Mouse (Mus musculus) thymus, adult 2 months (tissue): ENCODE measurements around the gene Crip1. TPM values are rescaled to one million over a fixed set of nuclear protein-coding genes. Genes with fewer than 3 reads are reported as not detected.
A peak's percentile ranks its signal among the peaks of the same experiment; 100 is the strongest.

Experiments
- DNase-seq: peaks from one replicate; pipeline ENCODE4 v3.0.0; 2021
- H3K27ac ChIP-seq: fragments of 200-500 bp; 2 replicates; pipeline ENCODE4 v1.5.1; 2012; ENCODE audit warnings: low read length, control low read depth; ENCODE audit not compliant: control insufficient read depth, insufficient read depth
- H3K27me3 ChIP-seq: fragments of 200-500 bp; 2 replicates; pipeline ENCODE4 v1.6.1; 2012; ENCODE audit warnings: mild to moderate bottlenecking, low read length, moderate library complexity, mixed read lengths; ENCODE audit not compliant: control insufficient read depth, insufficient read depth
- H3K36me3 ChIP-seq: fragments of 200-500 bp; 2 replicates; pipeline ENCODE4 v1.6.1; 2012; ENCODE audit warnings: mild to moderate bottlenecking, low read length, moderate library complexity; ENCODE audit not compliant: control insufficient read depth, insufficient read depth
- H3K4me1 ChIP-seq: fragments of 200-500 bp; replicated peaks from 2 replicates; pipeline ENCODE4 v1.6.1; 2012; ENCODE audit warnings: low read length; ENCODE audit not compliant: control insufficient read depth, insufficient read depth
- H3K4me3 ChIP-seq: fragments of 200-500 bp; 2 replicates; pipeline ENCODE4 v1.5.1; 2012; ENCODE audit warnings: mild to moderate bottlenecking, low read length, control low read depth, moderate library complexity; ENCODE audit not compliant: control insufficient read depth, insufficient read depth
- CTCF ChIP-seq: fragments of 200-500 bp; IDR thresholded peaks from 2 replicates; pipeline ENCODE4 v1.5.1; 2012; ENCODE audit warnings: mild to moderate bottlenecking, control low read depth, low read length, moderate library complexity, borderline replicate concordance; ENCODE audit not compliant: control insufficient read depth, poor library complexity, insufficient read depth; ENCODE audit errors: extremely low read depth
- POLR2A ChIP-seq: fragments of 200-500 bp; IDR thresholded peaks from 2 replicates; pipeline ENCODE4 v1.6.1; 2012; ENCODE audit warnings: mild to moderate bottlenecking, low read length, control low read depth, moderate library complexity; ENCODE audit not compliant: control insufficient read depth, poor library complexity, insufficient read depth; ENCODE audit errors: extremely low read depth
- WGBS: fragments of 180-500 bp; shearing (Covaris S2); methylation state at CpG from one replicate; pipeline ENCODE4 v1.1.7; 2018; 5-methylcytosine and 5-hydroxymethylcytosine counted together
- polyA plus RNA-seq: library from polyadenylated mRNA; depleted of rRNA; stranded (reverse); fragments of >200 nt; gene quantifications from 2 replicates; pipeline ENCODE4 v1.2.3, GENCODE M21; 2012

Gene Crip1
- polyA plus RNA-seq, 1 experiment = 1,218 TPM

DNA sequence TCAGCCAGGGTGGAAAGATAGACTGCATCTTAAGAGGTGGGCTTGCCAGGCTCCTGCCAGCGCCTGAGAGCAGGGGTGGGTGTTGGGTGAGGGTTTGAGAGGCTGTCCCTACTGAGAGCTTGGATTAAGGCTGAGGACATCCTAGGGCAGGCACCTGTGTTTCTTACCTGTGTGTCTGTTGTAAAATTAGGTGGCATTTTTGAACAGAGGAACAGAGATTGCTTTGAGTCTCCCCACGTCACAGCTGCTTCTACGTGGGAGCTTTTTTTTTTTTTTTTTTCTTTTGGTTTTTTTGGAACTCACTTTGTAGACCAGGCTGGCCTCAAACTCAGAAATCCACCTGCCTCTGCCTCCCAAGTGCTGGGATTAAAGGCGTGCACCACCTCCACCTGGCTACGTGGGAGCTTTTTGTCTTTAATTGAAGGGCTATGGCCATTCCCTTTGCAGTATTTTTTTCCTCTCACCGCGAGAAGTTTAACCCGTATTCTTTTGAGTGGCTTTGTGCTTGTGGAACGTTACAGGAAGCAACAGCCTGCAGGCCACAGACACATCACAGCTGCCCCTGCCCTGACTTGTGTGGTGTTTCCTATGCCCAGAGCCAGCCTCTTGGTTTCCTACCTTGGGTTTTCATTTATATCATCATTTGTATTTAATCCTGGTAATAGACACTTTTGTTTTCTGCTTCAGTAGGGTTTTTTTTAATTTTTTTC, 44.7 kb upstream of the Crip1 start:
- 10% methylated on average over 9 of the region's 9 CpGs for WGBS
- Histone ChIP-seq H3K27me3 (no peaks in the 10 kb centered on the region), H3K4me1 (peaks cover 53% of the 10 kb centered on the region), H3K36me3 (no peaks in the 10 kb centered on the region), H3K4me3 (no peak overlapping the region), H3K27ac (peak overlapping the region; percentile 78)
- no peak for DNase-seq
- no peak for TF ChIP-seq POLR2A
- TF ChIP-seq CTCF = no peak

- Histone ChIP-seq H3K27me3 (no peaks in the 10 kb centered on the region), H3K36me3 (no peaks in the 10 kb centered on the region), H3K4me1 (peaks cover 58% of the 10 kb centered on the region), H3K27ac (peak overlapping the region; percentile 78; the same call in 1 of the 2 replicates), H3K4me3 (no peak overlapping the region)
- TF ChIP-seq CTCF = 0 out of 2 replicates have a peak, but pooled peaks have one; percentile 48
- TF ChIP-seq POLR2A = no peak
- 50% methylated on average over 6 of the region's 6 CpGs for WGBS
- peak; percentile 73 for DNase-seq
Measured at GRCm38 (mm10) chr12:113102461-113102860, 43.7 kb upstream of the Crip1 start.

DNA sequence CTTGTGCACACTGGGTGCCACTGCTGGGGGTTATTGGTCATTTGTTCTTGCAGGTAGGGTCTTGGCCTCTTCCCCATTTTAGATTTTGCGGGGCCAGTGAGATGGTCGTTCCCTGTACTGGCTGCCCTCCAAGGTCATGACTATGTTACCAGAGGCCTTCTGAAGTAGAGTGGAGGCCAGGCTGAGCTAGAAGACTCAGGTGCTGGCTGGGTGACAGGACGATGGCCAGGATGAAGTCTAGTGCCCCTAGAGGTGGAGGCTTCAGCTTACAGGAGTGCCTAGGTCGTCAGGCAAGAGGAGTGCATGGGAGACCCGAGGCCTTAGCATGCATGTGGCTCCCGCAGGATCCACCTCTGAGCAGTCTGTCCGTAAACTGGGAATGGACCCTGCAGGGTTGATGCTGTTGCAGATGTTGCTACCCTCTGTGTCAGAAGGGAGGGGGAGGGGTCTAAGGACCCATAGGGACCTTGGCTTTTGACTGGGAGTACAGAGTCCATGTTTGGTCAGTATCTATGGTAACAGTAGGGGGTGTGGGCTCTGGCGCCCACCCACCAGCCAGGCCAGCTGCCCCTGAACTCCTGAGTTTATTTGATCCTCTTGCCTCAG, 42.2 kb upstream of the Crip1 start:
- peaks cover 50% of the 10 kb centered on the region for H3K4me1 ChIP-seq
- TF ChIP-seq POLR2A (no peak), CTCF (peak; percentile 50; the same call in 1 of the 2 replicates)
- no peak overlapping the region for H3K4me3 ChIP-seq
- 81% methylated on average over 8 of the region's 8 CpGs for WGBS
- no peak overlapping the region for H3K27ac ChIP-seq
- H3K27me3 ChIP-seq = no peaks in the 10 kb centered on the region
- peak; percentile 32 for DNase-seq
- no peaks in the 10 kb centered on the region for H3K36me3 ChIP-seq

GRCm38 (mm10) chr12:113106386-113106785, 39.7 kb upstream of the Crip1 start:
- H3K4me1 ChIP-seq = peaks cover 26% of the 10 kb centered on the region
- H3K27me3 ChIP-seq = no peaks in the 10 kb centered on the region
- WGBS = 94% methylated on average over 6 of the region's 6 CpGs
- no peak overlapping the region for H3K4me3 ChIP-seq
- no peak overlapping the region for H3K27ac ChIP-seq
- DNase-seq = no peak
- H3K36me3 ChIP-seq = no peaks in the 10 kb centered on the region
- TF ChIP-seq CTCF = no peak
- TF ChIP-seq POLR2A = no peak

DNA sequence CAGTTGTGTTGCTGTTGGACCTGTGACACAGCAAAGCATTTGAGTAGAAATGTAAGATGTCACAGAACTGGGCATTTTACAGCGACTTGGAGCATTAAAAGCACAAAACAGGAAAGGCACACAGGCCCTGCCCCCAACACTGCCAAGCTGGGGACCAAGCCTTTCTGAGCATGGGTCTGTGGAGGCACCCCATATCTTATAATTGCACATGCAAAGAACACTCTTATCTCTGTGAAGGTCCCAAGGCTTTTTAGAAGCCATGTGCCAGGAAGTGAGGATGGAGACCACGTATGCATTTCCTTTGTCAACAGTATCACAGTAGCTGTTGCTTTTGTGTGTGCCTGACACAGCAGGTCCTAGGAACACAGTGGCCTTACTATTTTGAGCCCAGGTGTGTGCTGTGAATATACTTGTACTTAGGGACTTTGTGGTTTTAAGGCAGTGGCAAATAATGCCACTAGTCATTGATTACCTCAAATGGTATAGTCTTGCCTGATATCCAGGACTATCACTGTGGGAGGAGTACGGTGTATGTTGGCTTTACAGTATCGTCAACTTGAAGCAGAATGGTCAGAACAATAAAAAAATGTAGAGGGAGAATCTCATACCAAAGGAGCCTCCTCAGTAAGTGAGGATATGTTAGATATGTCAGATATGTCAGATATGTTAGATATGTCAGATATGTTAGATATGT, 38.5 kb upstream of the Crip1 start:
- H3K4me1 ChIP-seq = peaks cover 17% of the 10 kb centered on the region
- H3K4me3 ChIP-seq = no peak overlapping the region
- peak overlapping the region; percentile 15; the same call in 1 of the 2 replicates for H3K27ac ChIP-seq
- H3K27me3 ChIP-seq = no peaks in the 10 kb centered on the region
- DNase-seq = no peak
- 57% methylated on average over 4 of the region's 4 CpGs for WGBS
- H3K36me3 ChIP-seq = no peaks in the 10 kb centered on the region
- TF ChIP-seq POLR2A (no peak), CTCF (no peak)

- 96% methylated on average over 17 of the region's 17 CpGs for WGBS
- Histone ChIP-seq H3K4me1 (peaks cover 12% of the 10 kb centered on the region), H3K27ac (no peak overlapping the region), H3K36me3 (no peaks in the 10 kb centered on the region), H3K4me3 (no peak overlapping the region), H3K27me3 (no peaks in the 10 kb centered on the region)
- no peak for DNase-seq
- TF ChIP-seq POLR2A (no peak), CTCF (no peak)
Measured at GRCm38 (mm10) chr12:113108528-113109283, 37.4 kb upstream of the Crip1 start.
